Mouse (Mus musculus) forebrain, embryonic 10.5 days (tissue): ENCODE measurements around the gene Gm9112. TPM values are rescaled to one million over a fixed set of nuclear protein-coding genes. Genes with fewer than 3 reads are reported as not detected.
"Not testable (repeated sequence)": the region's sequence is repeated elsewhere in the genome, so short reads cannot be mapped to it uniquely, and the experiment has no call there.

ENCODE experiments used
- DNase-seq: peaks from one replicate; pipeline ENCODE4 v3.0.0-alpha.2; 2017; ENCODE audit warnings: low spot score; ENCODE audit errors: extremely low spot score
- H3K27ac ChIP-seq: fragments of 300-500 bp; sonication (generic); 2 replicates; pipeline ENCODE4 v1.5.1; 2016; ENCODE audit warnings: mild to moderate bottlenecking
- H3K27me3 ChIP-seq: fragments of 300-500 bp; sonication (generic); 2 replicates; pipeline ENCODE4 v1.6.1; 2016; ENCODE audit warnings: mild to moderate bottlenecking; ENCODE audit not compliant: poor library complexity, severe bottlenecking
- H3K36me3 ChIP-seq: fragments of 300-500 bp; sonication (generic); replicated peaks from 2 replicates; pipeline ENCODE4 v1.6.1; 2016; ENCODE audit warnings: mild to moderate bottlenecking, moderate library complexity
- H3K4me1 ChIP-seq: fragments of 300-500 bp; sonication (generic); 2 replicates; pipeline ENCODE4 v1.6.1; 2016
- H3K4me3 ChIP-seq: fragments of 300-500 bp; sonication (generic); 2 replicates; pipeline ENCODE4 v1.5.1; 2016; ENCODE audit warnings: mild to moderate bottlenecking, moderate library complexity
- H3K9me3 ChIP-seq: fragments of 300-500 bp; sonication (generic); 2 replicates; pipeline ENCODE4 v1.6.1; 2016; ENCODE audit warnings: mild to moderate bottlenecking, moderate library complexity
- WGBS: fragments of 180-500 bp; shearing (Covaris S2); methylation state at CpG from one replicate; pipeline ENCODE4 v1.1.7; 2016; 5-methylcytosine and 5-hydroxymethylcytosine counted together
- polyA plus RNA-seq: library from polyadenylated mRNA; unstranded; fragments of >200 nt; fragmentation: Nextera tagmentation; extraction: Ambion mirVana; gene quantifications from 2 replicates; pipeline ENCODE4 v1.2.1, GENCODE M21; 2016

Gene Gm9112
- polyA plus RNA-seq = not detected in 2 replicates

DNA sequence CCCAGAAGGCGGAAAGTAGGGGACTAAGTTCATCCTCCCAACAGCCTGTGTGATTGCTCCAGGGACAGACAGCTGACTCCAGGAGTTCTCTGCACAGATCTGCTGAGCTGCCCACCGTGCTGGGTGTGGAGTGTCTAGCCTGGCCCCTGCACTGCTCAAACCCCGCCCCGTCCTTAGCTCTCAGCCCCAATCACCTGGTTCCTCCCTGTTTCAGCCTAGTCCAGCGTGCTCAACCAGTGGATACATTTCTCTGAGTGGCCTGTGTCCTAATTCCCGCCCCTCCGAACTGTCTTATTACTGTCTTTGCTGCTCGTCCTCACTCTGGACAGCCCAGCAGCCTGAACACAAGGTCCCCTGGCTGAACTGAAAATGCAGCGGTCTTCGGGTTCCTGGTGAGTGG lies at the start of gene Gm9112, which contains the start of gene Dmrtc1b:
Gene Gm9112 (minus strand): TSS at position 101 of the 400 bp plus-strand sequence.
Gene Dmrtc1b (plus strand): TSS at position 331 of the 400 bp plus-strand sequence.
- not testable (repeated sequence) for H3K36me3 ChIP-seq, H3K4me1 ChIP-seq
- WGBS = 87% methylated on average over 9 of the region's 10 CpGs

DNA sequence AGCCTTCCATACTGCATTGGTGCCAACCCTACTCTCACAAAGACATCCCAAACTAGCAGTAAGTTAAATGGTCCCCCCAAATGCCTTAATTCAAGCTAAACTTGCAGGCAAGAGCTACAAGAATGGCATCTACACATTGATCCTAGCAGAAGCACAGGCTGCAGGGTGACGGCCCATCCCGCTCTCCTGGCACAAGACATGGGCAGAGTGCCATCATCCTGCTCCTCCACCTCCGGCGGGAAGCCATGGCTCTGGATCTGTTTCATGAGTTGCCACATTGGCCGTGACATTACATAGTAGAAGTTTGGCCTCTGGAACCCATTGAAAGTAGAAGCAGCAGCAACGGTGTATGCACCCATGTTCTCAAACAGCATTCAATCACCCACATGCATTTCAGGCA lies 16.8 kb upstream of the Gm9112 start:
- 94% methylated on average over 6 of the region's 6 CpGs for WGBS
- DNase-seq, H3K36me3 ChIP-seq, H3K4me3 ChIP-seq, H3K9me3 ChIP-seq, H3K4me1 ChIP-seq, H3K27ac ChIP-seq: not testable (repeated sequence)
- H3K27me3 ChIP-seq = peaks cover 32% of the 10 kb centered on the region

More for the DNA sequence above, at the start of gene Gm9112, which contains the start of gene Dmrtc1b:
- DNase-seq, H3K27ac ChIP-seq, H3K9me3 ChIP-seq, H3K4me3 ChIP-seq: not testable (repeated sequence)
- H3K27me3 ChIP-seq = peaks cover 61% of the 10 kb centered on the region

DNA sequence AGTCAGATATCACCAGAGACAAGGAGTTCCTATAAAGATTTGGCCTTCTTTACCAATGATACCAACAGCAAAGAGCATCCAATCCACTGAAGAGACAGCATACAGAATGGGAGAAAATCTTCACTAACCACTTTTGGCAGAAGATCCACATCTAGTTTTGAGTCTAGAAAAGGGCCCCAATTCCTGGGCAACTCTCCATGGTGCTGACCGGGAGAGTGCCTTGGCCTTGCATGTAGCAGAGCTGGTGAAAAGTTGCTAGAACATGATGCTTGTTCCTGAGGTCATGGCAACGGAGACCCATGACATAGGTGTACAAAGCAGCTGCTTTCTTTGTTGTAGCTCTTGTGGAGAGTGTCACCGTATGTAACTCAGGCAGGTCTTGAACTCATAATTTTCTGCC lies 6.8 kb downstream of the Gm9112 start:
- H3K27ac ChIP-seq, H3K36me3 ChIP-seq, H3K9me3 ChIP-seq, H3K4me1 ChIP-seq, DNase-seq, H3K4me3 ChIP-seq: not testable (repeated sequence)
- peaks cover 35% of the 10 kb centered on the region for H3K27me3 ChIP-seq
- WGBS = 77% methylated on average over 3 of the region's 3 CpGs

DNA sequence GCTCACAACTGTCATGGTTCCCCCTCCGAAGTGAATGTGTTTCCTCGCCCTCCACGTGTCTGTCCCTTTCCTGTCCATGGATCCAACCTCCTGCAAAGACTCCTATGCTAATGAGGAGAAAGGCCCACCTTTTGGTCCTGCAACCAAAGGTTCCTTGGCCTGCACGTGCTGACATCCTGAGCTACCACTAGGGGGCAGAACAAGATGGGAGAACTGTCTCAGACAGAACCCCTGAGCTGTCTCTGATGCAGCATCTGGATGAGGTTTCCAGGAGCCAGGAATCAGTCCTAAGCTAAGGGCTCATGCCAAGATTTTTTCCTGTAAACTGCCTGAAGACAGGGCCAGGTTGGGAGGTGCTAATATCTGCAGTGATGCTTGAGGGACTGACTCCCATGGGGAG lies 18.2 kb downstream of the Gm9112 start:
- peaks cover 44% of the 10 kb centered on the region for H3K27me3 ChIP-seq

DNA sequence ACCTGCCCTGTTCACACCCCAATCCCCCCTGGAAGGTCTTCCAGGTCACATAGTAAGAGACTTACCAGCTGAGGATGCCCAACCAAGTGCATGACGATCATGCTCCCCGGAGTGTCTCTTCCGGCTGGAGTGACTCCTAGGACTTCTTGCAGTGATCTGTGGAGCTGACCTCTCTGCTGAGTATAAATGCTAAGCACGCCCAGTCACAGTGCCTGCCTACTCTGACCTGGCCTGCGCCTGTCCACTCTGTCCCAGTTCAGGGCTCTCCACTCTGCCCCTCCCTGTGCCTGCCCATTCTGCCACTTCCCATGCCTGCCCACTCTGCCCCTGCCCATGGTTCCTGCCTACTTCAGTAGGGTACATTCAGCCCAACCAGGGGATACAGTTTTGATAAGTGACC lies 20.6 kb downstream of the Gm9112 start, which contains the start of gene Gm3880:
Gene Gm3880 (minus strand): TSS at position 101 of the 400 bp plus-strand sequence.
- H3K27ac ChIP-seq, H3K9me3 ChIP-seq, H3K36me3 ChIP-seq, H3K4me1 ChIP-seq, DNase-seq, H3K4me3 ChIP-seq: not testable (repeated sequence)
- WGBS = 93% methylated on average over 5 of the region's 5 CpGs
- H3K27me3 ChIP-seq = peaks cover 31% of the 10 kb centered on the region

More for the DNA sequence above, 18.2 kb downstream of the Gm9112 start:
- not testable (repeated sequence) for H3K9me3 ChIP-seq, H3K4me3 ChIP-seq, H3K4me1 ChIP-seq, H3K27ac ChIP-seq, H3K36me3 ChIP-seq
- 29% methylated on average over 4 of the region's 4 CpGs for WGBS
- DNase-seq = peak; percentile 15

DNA sequence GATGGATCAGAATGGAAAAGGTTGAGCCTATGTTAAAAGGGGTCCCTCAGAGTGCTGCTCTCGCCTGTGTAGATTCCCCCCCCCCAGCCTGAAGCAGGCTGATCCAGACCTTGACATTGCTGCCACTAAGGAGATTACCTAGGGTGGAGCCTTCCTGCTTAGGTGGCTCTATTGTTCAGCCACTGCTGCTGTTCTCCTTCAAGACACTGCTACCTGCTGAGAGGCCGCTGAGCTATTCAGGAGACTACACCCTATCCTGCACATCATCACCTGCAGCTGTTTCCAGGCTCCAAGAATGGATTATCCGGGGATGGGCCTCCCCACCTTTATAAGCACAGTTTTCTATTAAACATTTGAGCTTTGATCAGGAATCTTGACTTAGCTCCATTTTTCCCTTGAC lies 22.7 kb downstream of the Gm9112 start:
- not testable (repeated sequence) for H3K36me3 ChIP-seq, DNase-seq, H3K4me3 ChIP-seq, H3K27ac ChIP-seq, H3K4me1 ChIP-seq, H3K9me3 ChIP-seq
- WGBS = 36% methylated on average over 3 of the region's 3 CpGs
- peaks cover 27% of the 10 kb centered on the region for H3K27me3 ChIP-seq

DNA sequence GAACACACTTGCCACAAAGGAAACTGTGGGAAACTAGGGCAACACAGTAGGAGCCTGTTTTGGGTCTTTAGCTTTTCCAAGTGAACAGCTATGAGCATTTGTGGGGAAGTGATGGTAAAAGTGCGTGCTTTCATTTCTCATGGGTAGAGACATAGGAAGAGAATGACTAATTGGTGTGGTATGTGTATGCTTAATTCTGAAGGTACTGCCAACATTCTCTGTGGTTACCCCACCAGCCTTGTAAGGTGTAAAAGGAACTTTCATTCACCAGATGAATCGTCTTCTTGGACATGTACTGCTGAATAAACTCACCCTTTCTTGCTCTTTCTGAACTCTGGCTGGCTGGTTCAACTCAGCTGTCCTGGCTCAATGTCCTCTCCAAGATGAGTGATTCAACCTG lies 40.8 kb downstream of the Gm9112 start:
- no peaks in the 10 kb centered on the region for H3K9me3 ChIP-seq
- no peak overlapping the region for H3K4me3 ChIP-seq
- 78% methylated on average over 2 of the region's 2 CpGs for WGBS
- H3K27me3 ChIP-seq = peaks cover 44% of the 10 kb centered on the region
- no peak overlapping the region for H3K27ac ChIP-seq
- DNase-seq = no peak
- no peaks in the 10 kb centered on the region for H3K36me3 ChIP-seq
- H3K4me1 ChIP-seq = no peaks in the 10 kb centered on the region

DNA sequence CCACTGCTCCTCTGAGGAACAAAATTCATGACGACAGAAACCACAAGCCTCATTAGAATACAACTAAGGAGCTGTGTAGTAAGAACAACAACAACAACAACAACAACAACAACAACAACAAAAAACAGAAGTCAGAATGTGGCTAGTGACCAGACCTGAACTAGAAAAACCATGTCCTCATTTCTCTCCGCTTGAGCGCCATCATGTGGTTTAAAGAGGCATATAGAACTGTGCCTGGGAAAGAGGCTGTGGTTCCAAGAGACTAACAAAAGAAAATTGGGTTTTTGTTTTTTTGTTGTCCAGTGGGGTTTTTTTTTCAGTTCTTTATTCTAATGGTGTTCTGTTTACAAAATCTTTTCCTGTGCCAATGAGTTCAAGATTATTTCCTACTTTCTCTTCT lies 46.7 kb downstream of the Gm9112 start:
- WGBS = 17% methylated on average over 3 of the region's 3 CpGs
- no peaks in the 10 kb centered on the region for H3K4me1 ChIP-seq
- no peak overlapping the region for H3K4me3 ChIP-seq
- H3K27ac ChIP-seq = no peak overlapping the region
- no peaks in the 10 kb centered on the region for H3K9me3 ChIP-seq
- no peaks in the 10 kb centered on the region for H3K36me3 ChIP-seq
- H3K27me3 ChIP-seq = peaks cover 29% of the 10 kb centered on the region
- no peak for DNase-seq

Other genes with a start within 250 kb of the Gm9112 start
- 8.1 and 8.9 TPM in 2 replicates for gene Hdac8, start 202.3 kb downstream of the Gm9112 start, polyA plus RNA-seq
- gene Phka1, start 63.4 kb downstream of the Gm9112 start, polyA plus RNA-seq = 6.4 and 7.2 TPM in 2 replicates
- gene Gm3880, start 20.7 kb downstream of the Gm9112 start, polyA plus RNA-seq = not detected in 2 replicates
- gene Dmrtc1b, start 230 bp upstream of the Gm9112 start, polyA plus RNA-seq = not detected in 2 replicates
- not detected in 2 replicates for gene Dmrtc1c1, start 95.3 kb upstream of the Gm9112 start, polyA plus RNA-seq
- gene Dmrtc1c2, start 147.0 kb upstream of the Gm9112 start, polyA plus RNA-seq = not detected in 2 replicates
- not detected in 2 replicates for gene 1700031F05Rik, start 160.3 kb upstream of the Gm9112 start, polyA plus RNA-seq
- gene Dmrtc1a, start 201.1 kb upstream of the Gm9112 start, polyA plus RNA-seq = 0.16 TPM in 1 of 2 replicates, not detected in the other
- not detected in 2 replicates for gene 1700011M02Rik, start 201.3 kb upstream of the Gm9112 start, polyA plus RNA-seq
- not detected in 2 replicates for gene 1700018G05Rik, start 220.7 kb upstream of the Gm9112 start, polyA plus RNA-seq